Mouse (Mus musculus) bone marrow, adult 2 months (tissue): ENCODE results near the gene Nes. TPM values are rescaled to one million over a fixed set of nuclear protein-coding genes. Genes with fewer than 3 reads are reported as not detected.

Experiments
- H3K27ac ChIP-seq: fragments of 200-500 bp; 2 replicates; pipeline ENCODE4 v1.5.1; 2012; ENCODE audit warnings: low read depth, mild to moderate bottlenecking, control low read depth, inconsistent platforms, low read length; ENCODE audit not compliant: control insufficient read depth, poor library complexity, insufficient read depth
- H3K4me1 ChIP-seq: fragments of 200-500 bp; 2 replicates; pipeline ENCODE4 v1.6.1; 2011; ENCODE audit warnings: low read length; ENCODE audit not compliant: control insufficient read depth, insufficient read depth
- H3K4me3 ChIP-seq: fragments of 200-500 bp; replicated peaks from 2 replicates; pipeline ENCODE3; 2011; ENCODE audit warnings: mild to moderate bottlenecking, low read depth, low read length, control low read depth; ENCODE audit not compliant: control insufficient read depth
- CTCF ChIP-seq: fragments of 200-500 bp; IDR thresholded peaks from 2 replicates; pipeline ENCODE4 v1.5.1; 2011; ENCODE audit warnings: low read length, control low read depth; ENCODE audit not compliant: control insufficient read depth, insufficient read depth
- POLR2A ChIP-seq: fragments of 200-500 bp; IDR thresholded peaks from 2 replicates; pipeline ENCODE4 v1.6.1; 2011; ENCODE audit warnings: low read depth, mild to moderate bottlenecking, control low read depth, low read length, borderline replicate concordance; ENCODE audit not compliant: control insufficient read depth
- WGBS: fragments of 180-500 bp; shearing (Covaris S2); methylation state at CpG from one replicate; pipeline ENCODE4 v1.1.7; 2018; 5-methylcytosine and 5-hydroxymethylcytosine counted together
- polyA plus RNA-seq: library from polyadenylated mRNA; stranded (reverse); fragments of >200 nt; gene quantifications from 2 replicates; pipeline ENCODE4 v1.2.4, GENCODE M21; 2011; ENCODE audit warnings: low replicate concordance; ENCODE audit not compliant: missing spikeins, insufficient read depth, insufficient read length

Gene Nes
- polyA plus RNA-seq, 1 experiment, result 0.67 TPM

- TF ChIP-seq POLR2A, result no peak
- no peak for TF ChIP-seq CTCF
- WGBS, result 5% methylated on average over 15 of the region's 15 CpGs
- Histone ChIP-seq H3K4me3 (no peak overlapping the region), H3K27ac (no peak overlapping the region), H3K4me1 (no peaks in the 10 kb centered on the region; the same call in 1 of the 2 replicates)
These were observed 25.5 kb downstream of the Nes start for GRCm38 (mm10) chr3:87996401-87996800.

GRCm38 (mm10) chr3:87996971-87997614, 26.2 kb downstream of the Nes start:
- TF ChIP-seq POLR2A (no peak), CTCF (no peak)
- Histone ChIP-seq H3K4me1 (no peaks in the 10 kb centered on the region; the same call in 1 of the 2 replicates), H3K4me3 (no peak overlapping the region), H3K27ac (no peak overlapping the region)
- WGBS, result 2% methylated on average over 49 of the region's 49 CpGs

GRCm38 (mm10) chr3:87998747-87999146, 27.9 kb downstream of the Nes start:
- no peak for TF ChIP-seq POLR2A
- Histone ChIP-seq H3K4me3 (no peak overlapping the region), H3K27ac (no peak overlapping the region), H3K4me1 (no peaks in the 10 kb centered on the region; the same call in 1 of the 2 replicates)
- WGBS, result 3% methylated on average over 7 of the region's 7 CpGs

GRCm38 (mm10) chr3:87999243-87999895, 28.5 kb downstream of the Nes start:
- no peak overlapping the region for H3K4me3 ChIP-seq
- 1% methylated on average over 38 of the region's 38 CpGs for WGBS
- no peaks in the 10 kb centered on the region for H3K4me1 ChIP-seq
- no peak overlapping the region; the same call in 1 of the 2 replicates for H3K27ac ChIP-seq
- TF ChIP-seq CTCF (no peak), POLR2A (no peak)

GRCm38 (mm10) chr3:88000181-88000580, 29.3 kb downstream of the Nes start, which contains the start of gene Bcan:
Gene Bcan, minus strand, starts transcription at chr3:88000230.
- no peak within 1 kb of the TSS; the same call in 1 of the 2 replicates for H3K27ac ChIP-seq
- 1% methylated on average over 39 of the region's 39 CpGs for WGBS
- H3K4me3 ChIP-seq, result no peak within 1 kb of the TSS
- TF ChIP-seq CTCF (no peak), POLR2A (no peak)
- no peaks in the 10 kb centered on the region for H3K4me1 ChIP-seq

- TF ChIP-seq CTCF, result no peak
- TF ChIP-seq POLR2A, result no peak
- no peak overlapping the region for H3K27ac ChIP-seq
These were observed 30.1 kb downstream of the Nes start for GRCm38 (mm10) chr3:88000816-88001595.

GRCm38 (mm10) chr3:88002291-88002976, 31.6 kb downstream of the Nes start:
- WGBS, result 7% methylated on average over 17 of the region's 17 CpGs
- Histone ChIP-seq H3K4me3 (no peak overlapping the region), H3K4me1 (no peaks in the 10 kb centered on the region), H3K27ac (no peak overlapping the region)
- TF ChIP-seq POLR2A (no peak), CTCF (no peak)

More at GRCm38 (mm10) chr3:88000816-88001595, 30.1 kb downstream of the Nes start:
- H3K4me1 ChIP-seq, result no peaks in the 10 kb centered on the region
- H3K4me3 ChIP-seq, result no peak overlapping the region
- 20% methylated on average over 11 of the region's 11 CpGs for WGBS
